Mouse (Mus musculus): Measurements from ENCODE around the gene Tdp2. TPM values are rescaled to one million over a fixed set of nuclear protein-coding genes. Genes with fewer than 3 reads are reported as not detected.

Gene Tdp2
- polyA plus RNA-seq, 1 experiment from 2014 or later = 42.2 TPM

- H3K4me3 ChIP-seq (replicated peaks; ENCODE audit: low read length) = peak overlapping the region; percentile 98
- no peaks in the 10 kb centered on the region for H3K36me3 ChIP-seq (ENCODE audit: control insufficient read depth, insufficient read depth, low read length)
- peak; percentile 16; the same call in 1 of the 2 replicates for ATAC-seq (ENCODE audit: insufficient read depth, low FRiP score)
- H3K4me2 ChIP-seq (ENCODE audit: low read depth, low read length) = peak overlapping the region; percentile 80
- H3K9ac ChIP-seq (ENCODE audit: low read length) = peak overlapping the region; percentile 72
- no peaks in the 10 kb centered on the region for H3K9me3 ChIP-seq (replicated peaks; ENCODE audit: control insufficient read depth, low read length)
- H3K27me3 ChIP-seq (ENCODE audit: control insufficient read depth, insufficient read depth, low read length) = no peaks in the 10 kb centered on the region
- H3K27ac ChIP-seq (ENCODE audit: low read length) = peak overlapping the region; percentile 84
- WGBS = under 1% methylated on average over 31 of the region's 31 CpGs
- H3K4me1 ChIP-seq (ENCODE audit: control insufficient read depth, insufficient read depth, low read length) = 0 out of 2 replicates have a peak, but pooled peaks cover 11% of the 10 kb centered on the region
Measured at GRCm38 (mm10) chr13:24799925-24800673, 31.4 kb upstream of the Tdp2 start.

DNA sequence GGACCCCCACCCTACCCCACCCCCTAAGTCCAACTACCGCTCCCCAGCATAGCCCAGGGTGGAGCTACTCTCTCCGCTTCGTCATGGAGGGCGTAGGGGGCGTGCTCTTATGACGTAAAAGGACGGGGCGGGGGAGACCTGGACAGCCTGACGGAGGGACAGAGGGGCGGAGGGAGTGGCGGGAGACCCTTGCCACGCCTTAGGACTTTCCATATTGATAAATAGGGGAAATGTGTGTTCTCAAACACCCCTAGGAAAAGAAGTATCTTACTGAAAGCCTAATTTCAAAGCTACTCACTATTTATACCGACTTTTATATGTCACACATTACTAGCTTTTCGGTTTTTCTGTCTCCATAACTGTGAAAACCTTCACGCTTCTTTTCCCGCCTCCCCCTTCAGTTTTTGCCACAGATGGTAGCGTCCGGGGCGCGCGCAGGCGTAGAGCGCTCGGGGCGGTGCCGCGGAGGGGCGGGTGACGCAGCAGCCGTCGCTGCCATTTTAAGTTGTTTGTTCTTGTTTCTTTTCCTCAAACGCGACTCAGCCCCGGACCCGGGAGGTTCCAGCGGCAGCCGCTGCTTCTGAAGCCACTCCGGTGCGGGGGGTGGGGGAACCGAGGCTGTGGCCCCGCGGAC is 30.7 kb upstream of the Tdp2 start:
- WGBS = under 1% methylated on average over 42 of the region's 42 CpGs
- H3K9me3 ChIP-seq (replicated peaks; ENCODE audit: control insufficient read depth, low read length) = no peaks in the 10 kb centered on the region
- H3K4me2 ChIP-seq (ENCODE audit: low read depth, low read length) = peak overlapping the region; percentile 80
- peak overlapping the region; percentile 100 for H3K27ac ChIP-seq (ENCODE audit: low read length)
- ATAC-seq (ENCODE audit: insufficient read depth, low FRiP score) = peak; percentile 98
- H3K36me3 ChIP-seq (ENCODE audit: control insufficient read depth, insufficient read depth, low read length) = no peaks in the 10 kb centered on the region
- H3K4me1 ChIP-seq (ENCODE audit: control insufficient read depth, insufficient read depth, low read length) = 0 out of 2 replicates have a peak, but pooled peaks cover 11% of the 10 kb centered on the region
- H3K27me3 ChIP-seq (ENCODE audit: control insufficient read depth, insufficient read depth, low read length) = no peaks in the 10 kb centered on the region
- peak overlapping the region; percentile 99 for H3K9ac ChIP-seq (ENCODE audit: low read length)
- H3K4me3 ChIP-seq (replicated peaks; ENCODE audit: low read length) = peak overlapping the region; percentile 98

- Histone ChIP-seq H3K4me3 (replicated peaks; ENCODE audit: low read length) (peak within 1 kb of the TSS; percentile 98), H3K27ac (ENCODE audit: low read length) (peak within 1 kb of the TSS; percentile 100), H3K36me3 (ENCODE audit: control insufficient read depth, insufficient read depth, low read length) (no peaks in the 10 kb centered on the region), H3K4me1 (ENCODE audit: control insufficient read depth, insufficient read depth, low read length) (0 out of 2 replicates have a peak, but pooled peaks cover 11% of the 10 kb centered on the region), H3K9me3 (replicated peaks; ENCODE audit: control insufficient read depth, low read length) (no peaks in the 10 kb centered on the region), H3K4me2 (ENCODE audit: low read depth, low read length) (peak within 1 kb of the TSS; percentile 80), H3K27me3 (ENCODE audit: control insufficient read depth, insufficient read depth, low read length) (no peaks in the 10 kb centered on the region), H3K9ac (ENCODE audit: low read length) (peak within 1 kb of the TSS; percentile 99)
- ATAC-seq (ENCODE audit: insufficient read depth, low FRiP score) = peak; percentile 51
- under 1% methylated on average over 70 of the region's 74 CpGs for WGBS
Measured at GRCm38 (mm10) chr13:24801308-24801921, 30.1 kb upstream of the Tdp2 start, which contains the start of gene BC005537. Gene BC005537, plus strand, starts transcription at chr13:24801657.

DNA sequence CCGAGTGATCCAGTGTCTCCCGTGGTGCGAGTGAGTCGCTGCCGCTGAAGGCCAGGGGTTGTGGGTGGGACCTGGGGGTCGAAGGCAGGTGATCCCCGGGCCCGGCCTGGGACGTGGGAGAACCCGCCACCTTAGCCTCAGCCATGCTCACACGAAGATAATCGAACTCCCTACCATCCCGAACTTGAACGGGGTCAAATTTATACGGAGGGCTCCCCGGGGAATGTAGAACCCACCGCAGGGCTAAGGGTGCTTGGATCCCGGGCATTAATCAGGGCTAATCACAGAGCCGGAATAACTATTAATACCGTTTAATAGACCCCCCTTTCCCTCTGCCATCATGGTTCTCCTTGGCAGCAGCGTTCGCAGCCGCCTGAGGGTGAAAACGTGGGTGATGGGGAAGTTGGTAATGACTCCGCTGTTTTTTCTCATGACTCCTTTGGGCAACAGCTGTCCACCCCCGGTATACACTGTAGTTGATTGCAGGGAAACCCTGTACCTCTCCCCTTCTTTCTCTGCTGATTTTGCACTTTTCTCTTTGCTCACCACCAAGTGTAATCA is 29.3 kb upstream of the Tdp2 start:
- Histone ChIP-seq H3K9me3 (replicated peaks; ENCODE audit: control insufficient read depth, low read length) (no peaks in the 10 kb centered on the region), H3K4me2 (ENCODE audit: low read depth, low read length) (peak overlapping the region; percentile 80), H3K36me3 (ENCODE audit: control insufficient read depth, insufficient read depth, low read length) (no peaks in the 10 kb centered on the region), H3K27ac (ENCODE audit: low read length) (peak overlapping the region; percentile 100), H3K9ac (ENCODE audit: low read length) (peak overlapping the region; percentile 99), H3K27me3 (ENCODE audit: control insufficient read depth, insufficient read depth, low read length) (no peaks in the 10 kb centered on the region), H3K4me3 (replicated peaks; ENCODE audit: low read length) (peak overlapping the region; percentile 98), H3K4me1 (ENCODE audit: control insufficient read depth, insufficient read depth, low read length) (0 out of 2 replicates have a peak, but pooled peaks cover 11% of the 10 kb centered on the region)
- ATAC-seq (ENCODE audit: insufficient read depth, low FRiP score) = no peak
- whole genome bisulfite sequencing = under 1% methylated on average over 26 of the region's 26 CpGs

- peak overlapping the region; percentile 98 for H3K4me3 ChIP-seq (replicated peaks; ENCODE audit: low read length)
- no peaks in the 10 kb centered on the region for H3K9me3 ChIP-seq (replicated peaks; ENCODE audit: control insufficient read depth, low read length)
- no peak overlapping the region for H3K27ac ChIP-seq (ENCODE audit: low read length)
- peak overlapping the region; percentile 99 for H3K9ac ChIP-seq (ENCODE audit: low read length)
- WGBS = 3% methylated on average over 2 of the region's 2 CpGs
- peak overlapping the region; percentile 80 for H3K4me2 ChIP-seq (ENCODE audit: low read depth, low read length)
- no peak for ATAC-seq (ENCODE audit: insufficient read depth, low FRiP score)
- no peaks in the 10 kb centered on the region for H3K36me3 ChIP-seq (ENCODE audit: control insufficient read depth, insufficient read depth, low read length)
- no peaks in the 10 kb centered on the region for H3K27me3 ChIP-seq (ENCODE audit: control insufficient read depth, insufficient read depth, low read length)
- 0 out of 2 replicates have a peak, but pooled peaks cover 11% of the 10 kb centered on the region for H3K4me1 ChIP-seq (ENCODE audit: control insufficient read depth, insufficient read depth, low read length)
Measured at GRCm38 (mm10) chr13:24803196-24803595, 28.3 kb upstream of the Tdp2 start.

DNA sequence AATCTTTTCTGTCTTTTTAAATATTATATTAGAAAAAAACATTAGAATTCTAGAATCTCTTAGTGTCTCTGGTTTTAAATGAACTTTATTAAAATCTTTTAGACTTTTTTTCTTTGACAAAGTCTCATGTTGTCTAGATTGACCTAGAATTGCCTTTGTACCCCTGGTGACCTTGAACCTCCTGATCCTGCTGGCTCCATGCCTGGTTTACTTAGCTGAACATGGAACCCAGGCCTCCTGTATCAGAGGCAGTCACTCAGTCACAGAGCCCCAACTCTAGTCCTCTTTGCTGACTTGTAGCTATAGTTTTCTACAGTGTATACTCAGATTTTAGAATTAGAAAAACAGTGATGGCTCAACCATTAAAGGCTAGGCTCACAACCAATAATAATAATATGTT is 25.4 kb upstream of the Tdp2 start:
- Histone ChIP-seq H3K4me1 (ENCODE audit: control insufficient read depth, insufficient read depth, low read length) (0 out of 2 replicates have a peak, but pooled peaks cover 11% of the 10 kb centered on the region), H3K36me3 (ENCODE audit: control insufficient read depth, insufficient read depth, low read length) (peaks cover 10% of the 10 kb centered on the region; the same call in 1 of the 2 replicates)
- ATAC-seq (ENCODE audit: insufficient read depth, low FRiP score) = no peak

DNA sequence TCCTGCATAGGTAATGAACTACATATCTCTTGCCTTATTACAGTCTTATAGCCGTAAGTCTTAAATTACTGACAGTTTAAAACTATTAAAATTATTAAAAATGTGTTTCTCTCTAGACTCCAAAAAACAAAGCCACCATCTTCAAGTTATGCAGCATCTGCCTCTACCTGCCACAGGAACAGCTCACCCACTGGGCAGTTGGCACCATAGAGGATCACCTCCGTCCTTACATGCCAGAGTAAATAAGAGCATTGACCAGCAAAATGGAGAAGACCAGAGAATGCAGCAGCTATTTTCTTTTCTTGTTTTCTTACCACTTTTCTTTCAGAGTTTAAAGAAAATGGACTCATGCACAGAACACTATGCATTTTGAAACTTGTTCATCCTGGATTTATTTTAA is 19.0 kb upstream of the Tdp2 start:
- no peak overlapping the region for H3K9ac ChIP-seq (ENCODE audit: low read length)
- H3K4me3 ChIP-seq (replicated peaks; ENCODE audit: low read length) = no peak overlapping the region
- 95% methylated on average over 2 of the region's 2 CpGs for WGBS
- no peaks in the 10 kb centered on the region for H3K9me3 ChIP-seq (replicated peaks; ENCODE audit: control insufficient read depth, low read length)
- H3K4me1 ChIP-seq (ENCODE audit: control insufficient read depth, insufficient read depth, low read length) = no peaks in the 10 kb centered on the region
- peaks cover 10% of the 10 kb centered on the region; the same call in 1 of the 2 replicates for H3K36me3 ChIP-seq (ENCODE audit: control insufficient read depth, insufficient read depth, low read length)
- no peaks in the 10 kb centered on the region for H3K27me3 ChIP-seq (ENCODE audit: control insufficient read depth, insufficient read depth, low read length)
- H3K27ac ChIP-seq (ENCODE audit: low read length) = no peak overlapping the region
- no peak overlapping the region for H3K4me2 ChIP-seq (ENCODE audit: low read depth, low read length)
- no peak for ATAC-seq (ENCODE audit: insufficient read depth, low FRiP score)

More for the DNA sequence above, 25.4 kb upstream of the Tdp2 start:
- H3K9ac ChIP-seq (ENCODE audit: low read length) = no peak overlapping the region
- H3K27me3 ChIP-seq (ENCODE audit: control insufficient read depth, insufficient read depth, low read length) = no peaks in the 10 kb centered on the region
- no peak overlapping the region for H3K4me3 ChIP-seq (replicated peaks; ENCODE audit: low read length)
- no peaks in the 10 kb centered on the region for H3K9me3 ChIP-seq (replicated peaks; ENCODE audit: control insufficient read depth, low read length)
- no peak overlapping the region for H3K27ac ChIP-seq (ENCODE audit: low read length)
- no peak overlapping the region for H3K4me2 ChIP-seq (ENCODE audit: low read depth, low read length)

- Histone ChIP-seq H3K36me3 (ENCODE audit: control insufficient read depth, insufficient read depth, low read length) (peaks cover 13% of the 10 kb centered on the region; the same call in 1 of the 2 replicates), H3K4me3 (replicated peaks; ENCODE audit: low read length) (no peak overlapping the region), H3K27me3 (ENCODE audit: control insufficient read depth, insufficient read depth, low read length) (no peaks in the 10 kb centered on the region), H3K9me3 (replicated peaks; ENCODE audit: control insufficient read depth, low read length) (no peaks in the 10 kb centered on the region), H3K4me1 (ENCODE audit: control insufficient read depth, insufficient read depth, low read length) (no peaks in the 10 kb centered on the region), H3K27ac (ENCODE audit: low read length) (no peak overlapping the region), H3K4me2 (ENCODE audit: low read depth, low read length) (no peak overlapping the region), H3K9ac (ENCODE audit: low read length) (no peak overlapping the region)
- no peak for ATAC-seq (ENCODE audit: insufficient read depth, low FRiP score)
- WGBS = 86% methylated on average over 1 of the region's 1 CpGs
Measured at GRCm38 (mm10) chr13:24814616-24815015, 16.9 kb upstream of the Tdp2 start.

Measured in stomach, embryonic 16.5 days (tissue).